Mouse (Mus musculus) adrenal gland, postnatal 4 days (tissue): ENCODE measurements around the gene Pdcd5. TPM values are rescaled to one million over a fixed set of nuclear protein-coding genes. Genes with fewer than 3 reads are reported as not detected.

Experiments used
- DNase-seq, 2 experiments: peaks; one replicate each; pipeline ENCODE4 v3.0.0; 2021 to 2022; ENCODE audit warnings: low spot score in 2 of 2, mixed read lengths in 2 of 2
- total RNA-seq, 2 experiments: library from RNA; stranded (reverse); gene quantifications; 2 replicates each; pipeline ENCODE4 v1.2.3; 2021

Pdcd5 gene
- total RNA-seq, 2 experiments from 2014 or later, result 104 to 117 TPM

DNA sequence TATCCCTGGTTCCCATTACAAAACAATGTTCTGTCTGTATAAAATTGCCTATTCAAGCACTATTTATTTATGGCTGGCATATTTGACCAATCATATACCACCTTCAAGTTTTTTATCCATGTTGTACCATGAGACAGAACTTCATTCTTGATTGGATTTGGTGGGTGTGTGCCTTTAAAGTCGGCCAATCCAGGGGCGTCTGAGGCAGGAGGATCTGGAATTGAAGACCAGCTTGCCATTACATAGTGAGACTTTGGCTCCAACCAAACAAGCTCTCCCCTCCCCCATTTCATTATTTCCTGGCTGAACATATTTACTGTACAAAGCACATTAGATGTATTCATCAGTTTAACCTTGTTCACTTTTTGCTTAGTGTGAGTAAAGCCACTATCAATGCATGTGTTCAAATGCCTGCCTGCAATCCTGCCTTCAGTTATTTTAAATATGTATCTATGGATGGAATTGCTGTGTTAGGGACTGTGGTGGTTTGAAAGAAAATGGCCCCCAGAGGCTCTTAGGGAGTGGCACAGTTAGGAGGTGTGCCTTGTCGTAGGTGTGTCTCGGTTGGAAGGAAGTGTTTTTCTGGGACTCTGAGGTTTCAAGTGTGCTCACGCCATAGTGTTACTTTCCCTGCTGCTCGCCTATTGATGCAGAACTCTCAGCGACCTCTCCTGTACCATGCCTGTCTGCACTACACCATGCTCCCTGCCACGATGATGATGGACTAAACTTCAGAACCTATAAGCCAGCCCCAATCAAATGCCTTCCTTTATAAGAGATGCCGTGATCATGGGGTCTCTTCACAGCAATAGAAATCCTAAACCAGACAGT, 1.1 kb upstream of the Pdcd5 start:
- no peak for DNase-seq

GRCm38 (mm10) chr7:35646317-35647081, 822 bp downstream of the Pdcd5 start:
- DNase-seq, result no peak

- DNase-seq, result no peak
These were observed 7.2 kb downstream of the Pdcd5 start for GRCm38 (mm10) chr7:35640072-35640471.

DNA sequence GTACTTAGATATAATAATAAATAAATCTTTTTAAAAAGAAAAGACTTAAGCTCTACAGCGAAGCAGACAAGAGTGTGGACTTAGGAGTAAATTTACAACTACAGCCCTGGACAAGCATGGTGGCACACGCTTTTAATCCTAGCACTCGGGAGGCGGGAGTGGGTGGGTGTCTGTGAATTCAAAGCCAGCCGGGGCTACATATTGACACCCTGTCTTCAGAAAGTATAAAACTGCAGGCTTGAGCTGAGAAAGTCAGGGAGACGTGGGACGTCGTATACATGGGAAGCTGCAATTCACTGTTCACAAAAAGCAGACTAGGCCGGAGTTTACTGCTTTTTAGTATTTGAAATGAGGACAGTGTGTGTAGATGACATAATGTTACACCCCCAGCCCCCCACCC, 10.4 kb downstream of the Pdcd5 start:
- no peak for DNase-seq

DNA sequence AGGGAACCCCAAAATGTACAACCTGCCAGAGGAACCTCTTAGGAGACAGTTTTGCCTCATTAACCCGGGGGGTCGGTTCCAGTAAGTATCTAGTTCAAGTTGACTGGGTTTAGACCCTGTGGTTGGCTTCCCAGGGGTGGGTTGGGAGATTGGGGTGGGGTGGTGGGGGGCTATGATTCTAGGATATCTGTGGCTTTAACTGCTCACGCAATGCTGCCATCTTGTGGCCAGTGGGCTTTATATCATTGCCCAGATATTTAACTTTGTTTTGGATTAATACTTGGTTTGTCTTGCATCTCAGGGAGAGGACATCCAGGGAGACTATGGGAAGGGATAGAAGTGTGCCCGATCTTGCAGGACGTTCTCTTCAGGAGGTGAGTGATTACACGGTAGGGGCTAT, 11.1 kb downstream of the Pdcd5 start:
- DNase-seq, result no peak

DNA sequence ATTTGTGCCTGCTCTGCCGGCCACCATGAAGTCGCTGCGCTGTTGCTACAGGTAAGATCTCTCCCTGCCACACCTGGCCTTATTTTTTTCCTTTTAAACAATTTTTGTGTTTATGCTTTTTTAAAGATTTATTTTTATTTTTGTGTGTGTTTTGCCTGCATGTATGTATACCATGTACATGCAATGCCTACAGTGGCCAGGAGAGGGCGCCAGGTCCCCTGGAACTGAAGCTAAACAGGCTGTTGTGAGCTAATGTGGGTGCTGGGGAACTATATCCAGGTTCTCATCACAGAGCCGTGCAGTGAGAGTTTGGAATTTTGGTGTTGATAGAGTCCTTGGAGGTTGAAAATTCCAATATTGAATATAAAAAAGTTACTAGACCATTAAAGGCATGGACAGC, 18.8 kb downstream of the Pdcd5 start:
- DNase-seq, result no peak

DNA sequence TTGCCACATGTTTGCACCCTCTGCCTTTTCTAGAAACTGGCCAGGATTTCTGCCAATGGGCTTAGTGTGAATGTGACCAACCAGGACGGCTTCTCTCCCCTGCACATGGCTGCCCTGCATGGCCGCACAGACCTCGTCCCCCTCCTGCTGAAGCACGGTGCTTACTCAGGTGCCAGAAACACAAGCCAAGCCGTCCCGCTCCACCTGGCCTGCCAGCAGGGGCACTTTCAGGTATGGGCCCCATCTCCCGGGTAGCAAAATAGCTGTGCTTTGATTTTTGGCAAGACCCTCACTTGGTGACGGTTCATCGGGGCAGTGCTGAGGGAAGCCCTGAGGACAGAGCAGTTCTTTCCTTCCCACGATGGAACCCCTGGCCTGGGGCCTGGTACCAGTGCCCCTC, 19.9 kb downstream of the Pdcd5 start:
- DNase-seq, result no peak

GRCm38 (mm10) chr7:35626038-35626437, 21.3 kb downstream of the Pdcd5 start:
- DNase-seq, result no peak

- no peak for DNase-seq
These were observed 24.7 kb downstream of the Pdcd5 start for GRCm38 (mm10) chr7:35622626-35623025.

DNA sequence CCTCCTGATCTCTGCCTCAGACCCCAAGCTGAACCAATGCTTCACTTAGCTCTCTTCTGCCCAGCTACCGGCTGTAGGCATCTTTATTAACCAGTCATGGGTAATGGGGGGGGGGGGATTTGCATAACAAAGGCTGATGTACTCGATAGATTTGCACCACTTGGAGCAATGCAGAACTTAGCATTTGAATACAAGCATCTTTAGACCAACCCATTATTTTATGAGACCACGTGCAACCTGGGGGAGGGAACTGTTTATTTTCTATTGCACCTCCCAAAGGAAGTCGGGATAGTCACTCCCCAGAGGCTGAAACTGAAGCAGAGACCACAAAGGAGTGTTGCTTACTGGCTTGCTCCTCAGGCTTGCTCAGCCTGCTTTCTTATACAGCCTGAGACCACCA, 29.8 kb downstream of the Pdcd5 start:
- DNase-seq, result no peak

DNA sequence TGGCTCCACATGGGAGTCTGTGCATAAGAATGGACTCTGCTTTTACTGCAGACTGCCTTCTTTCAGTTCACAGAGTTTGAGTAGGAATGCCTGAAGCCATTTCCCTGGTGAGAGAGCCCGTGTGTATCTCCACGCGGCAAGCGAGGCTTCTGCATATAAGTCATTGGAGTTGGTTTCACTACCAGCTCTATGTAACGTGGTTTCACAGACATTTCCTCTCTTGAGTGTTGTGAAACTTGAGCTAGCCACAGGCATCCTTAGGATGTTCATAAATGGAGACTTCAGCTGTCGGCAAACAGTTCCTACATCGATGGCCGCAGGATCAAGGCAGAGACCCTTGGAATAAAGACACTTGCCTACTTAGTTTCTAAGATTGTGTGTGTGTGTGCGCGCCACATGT, 38.1 kb downstream of the Pdcd5 start:
- no peak for DNase-seq

- no peak for DNase-seq
These were observed 40.5 kb downstream of the Pdcd5 start for GRCm38 (mm10) chr7:35606816-35607215.

GRCm38 (mm10) chr7:35602766-35603165, 44.6 kb downstream of the Pdcd5 start:
- no peak for DNase-seq

DNA sequence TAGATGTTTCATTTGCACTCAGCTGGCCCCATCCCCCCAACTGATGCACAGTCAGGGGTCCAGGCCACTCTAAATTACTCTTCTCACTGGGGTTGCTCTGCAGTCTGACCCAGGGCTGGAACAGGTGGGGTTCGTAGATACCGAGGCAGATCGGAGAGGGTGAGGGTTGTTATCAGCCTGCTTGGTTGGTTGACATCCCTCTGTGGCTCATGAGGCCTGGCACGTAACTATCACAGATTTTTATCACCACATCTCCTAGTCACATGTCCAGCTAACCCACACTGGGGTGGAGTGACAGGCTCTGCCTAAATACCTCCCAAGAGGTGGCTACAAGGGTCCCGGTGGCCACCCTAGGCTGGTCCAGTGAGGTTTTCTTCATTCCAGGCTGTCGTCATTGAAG, 46.2 kb downstream of the Pdcd5 start:
- DNase-seq, result no peak

- DNase-seq, result no peak
These were observed 47.3 kb downstream of the Pdcd5 start for GRCm38 (mm10) chr7:35600031-35600430.

DNA sequence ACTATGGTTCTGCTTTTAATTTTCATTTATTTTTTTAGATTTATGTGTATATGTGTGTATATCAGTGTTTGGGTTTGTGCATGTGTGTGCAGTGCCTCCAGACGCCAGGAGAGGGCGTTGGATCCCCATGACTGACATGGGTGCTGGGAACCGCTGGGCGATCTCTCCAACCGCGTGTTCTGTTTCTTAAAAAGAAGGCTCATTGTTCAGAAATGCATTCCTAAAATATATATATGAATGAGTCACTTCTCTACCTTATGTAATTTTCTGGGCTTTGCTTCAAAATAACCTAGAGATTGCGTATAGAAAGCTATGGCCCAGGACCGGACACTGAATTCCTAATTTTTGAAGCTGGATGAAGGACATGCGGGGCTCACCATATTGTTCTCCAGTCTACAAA, 47.8 kb downstream of the Pdcd5 start:
- DNase-seq, result no peak

DNA sequence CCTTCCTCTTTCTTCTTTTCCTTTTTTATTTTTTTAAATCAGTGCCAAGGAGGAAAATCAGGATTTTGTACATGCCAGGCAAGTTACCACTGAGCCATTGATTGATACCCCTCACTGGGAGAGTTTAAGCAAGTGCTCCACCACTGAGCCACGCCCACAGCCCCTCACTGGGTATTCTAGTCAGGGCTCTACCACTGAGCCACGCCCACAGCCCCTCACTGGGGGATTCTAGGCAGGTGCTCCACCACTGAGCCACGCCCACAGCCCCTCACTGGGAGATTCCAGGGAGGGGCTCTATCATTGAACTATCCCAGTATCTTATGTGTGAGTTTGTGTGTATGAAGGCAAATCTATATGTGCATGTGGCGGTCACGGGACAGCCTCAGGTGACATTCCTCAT, 53.0 kb downstream of the Pdcd5 start:
- no peak for DNase-seq

Other genes with a start within 250 kb of the Pdcd5 start
- gene Slc7a9, start 198.7 kb downstream of the Pdcd5 start, total RNA-seq, result 1 to 10 TPM in 1 of 2 experiments, under 1 TPM in 1; 0.17 to 6.3 TPM
- under 1 TPM; 0.11 to 0.67 TPM for gene Tdrd12, start 109.8 kb downstream of the Pdcd5 start, total RNA-seq
- 10 to 100 TPM; 58.7 to 59.8 TPM for gene Nudt19, start 91.2 kb downstream of the Pdcd5 start, total RNA-seq
- under 1 TPM; 0.34 to 0.39 TPM for gene Rgs9bp, start 61.9 kb downstream of the Pdcd5 start, total RNA-seq
- 10 to 100 TPM; 31.8 to 33.8 TPM for gene Ankrd27, start 61.3 kb downstream of the Pdcd5 start, total RNA-seq
- 10 to 100 TPM; 63.6 to 70.9 TPM for gene Dpy19l3, start 106.9 kb upstream of the Pdcd5 start, total RNA-seq
- 10 to 100 TPM; 39.2 to 39.5 TPM for gene Zfp507, start 155.5 kb upstream of the Pdcd5 start, total RNA-seq